Mouse (Mus musculus): Measurements from ENCODE around the gene Mael. TPM values are rescaled to one million over a fixed set of nuclear protein-coding genes. Genes with fewer than 3 reads are reported as not detected.
A peak's percentile ranks its signal among the peaks of the same experiment; 100 is the strongest.

The Mael gene
- polyA plus RNA-seq (2016; fragmentation: Nextera tagmentation; extraction: Ambion mirVana), result not detected in 2 replicates

DNA sequence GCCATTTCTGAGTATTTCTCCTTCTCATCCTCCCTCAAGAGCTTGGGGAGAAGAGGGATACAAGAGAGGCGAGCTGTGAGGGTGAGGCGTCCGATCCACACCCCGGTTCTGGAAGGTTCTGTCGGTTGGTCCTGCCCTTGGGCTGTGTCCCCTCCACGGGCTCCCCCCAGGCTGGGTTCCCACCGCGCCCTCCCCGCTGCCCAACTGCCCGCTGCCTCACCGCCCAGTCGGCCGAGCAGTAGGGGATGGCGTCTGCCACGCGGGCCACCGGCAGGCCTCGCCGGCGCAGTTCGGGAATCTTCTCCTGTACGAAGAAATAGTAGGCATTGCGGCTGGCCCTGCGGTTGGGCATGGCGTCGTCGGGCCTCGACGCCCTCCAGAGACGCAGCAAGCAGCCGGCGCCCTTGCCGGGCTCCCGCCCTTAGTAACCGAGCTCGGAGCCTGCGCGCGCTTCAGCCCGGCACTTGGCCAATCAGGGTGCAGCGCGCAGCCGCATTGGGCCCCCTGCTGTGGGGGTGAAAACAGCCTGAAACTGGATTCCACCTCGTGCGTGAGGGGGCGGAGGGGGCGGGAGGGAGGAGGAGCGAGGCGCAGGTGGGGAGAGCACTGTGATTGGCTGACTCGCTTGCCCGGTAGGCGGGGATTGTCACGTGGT lies at the start of gene Mael:
Mael (minus strand) TSS at position 433 of the 655 bp plus-strand sequence.
- H3K27me3 ChIP-seq, result no peaks in the 10 kb centered on the region
- H3K36me3 ChIP-seq (replicated peaks), result no peaks in the 10 kb centered on the region; the same call in 1 of the 2 replicates
- 86% methylated on average over 53 of the region's 53 CpGs for WGBS
- no peak within 1 kb of the TSS for H3K27ac ChIP-seq
- H3K4me1 ChIP-seq, result 0 out of 2 replicates have a peak, but pooled peaks cover 3% of the 10 kb centered on the region
- no peak within 1 kb of the TSS for H3K4me2 ChIP-seq
- H3K9me3 ChIP-seq, result peaks cover 3% of the 10 kb centered on the region; the same call in 1 of the 2 replicates
- no peak for ATAC-seq (ENCODE audit: low FRiP score)
- no peak within 1 kb of the TSS for H3K9ac ChIP-seq
- H3K4me3 ChIP-seq (replicated peaks), result no peak within 1 kb of the TSS

- Histone ChIP-seq H3K4me1 (peaks cover 64% of the 10 kb centered on the region), H3K27me3 (no peaks in the 10 kb centered on the region), H3K9ac (no peak overlapping the region), H3K4me2 (no peak overlapping the region), H3K27ac (peak overlapping the region; percentile 57), H3K4me3 (replicated peaks) (no peak overlapping the region), H3K36me3 (replicated peaks) (no peaks in the 10 kb centered on the region), H3K9me3 (no peaks in the 10 kb centered on the region)
- no peak for ATAC-seq (ENCODE audit: low FRiP score)
- WGBS, result 51% methylated on average over 9 of the region's 9 CpGs
Measured at GRCm38 (mm10) chr1:166286231-166286630, 47.7 kb upstream of the Mael start.

- no peak for ATAC-seq (ENCODE audit: low FRiP score)
- H3K9ac ChIP-seq, result no peak overlapping the region
- H3K4me1 ChIP-seq, result peaks cover 79% of the 10 kb centered on the region
- no peaks in the 10 kb centered on the region for H3K36me3 ChIP-seq (replicated peaks)
- WGBS, result 51% methylated on average over 8 of the region's 8 CpGs
- H3K27ac ChIP-seq, result peak overlapping the region; percentile 75
- no peak overlapping the region for H3K4me2 ChIP-seq
- H3K9me3 ChIP-seq, result no peaks in the 10 kb centered on the region
- no peaks in the 10 kb centered on the region for H3K27me3 ChIP-seq
- no peak overlapping the region for H3K4me3 ChIP-seq (replicated peaks)
Measured at GRCm38 (mm10) chr1:166284390-166284789, 45.8 kb upstream of the Mael start.

DNA sequence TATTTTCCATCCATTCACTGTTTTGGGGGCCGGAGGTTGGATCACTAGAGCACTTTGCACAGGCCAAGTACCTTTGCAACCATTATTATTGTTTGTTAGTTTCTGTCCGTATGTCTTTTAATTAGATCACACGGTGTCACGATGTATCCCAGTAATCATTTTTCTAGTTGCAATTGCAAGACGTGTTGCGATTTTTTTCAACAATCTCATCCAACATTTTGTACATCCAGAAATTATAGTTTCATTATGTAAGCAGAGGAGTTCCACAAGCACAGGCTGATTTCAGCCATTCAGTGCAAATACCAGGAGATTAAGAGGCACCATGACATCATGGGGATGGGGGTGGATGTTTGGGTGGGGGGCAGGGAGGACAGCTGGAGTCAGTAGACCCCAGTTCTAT lies 44.9 kb upstream of the Mael start:
- no peak overlapping the region for H3K9ac ChIP-seq
- H3K4me2 ChIP-seq, result peak overlapping the region; percentile 47
- H3K36me3 ChIP-seq (replicated peaks), result no peaks in the 10 kb centered on the region
- no peak for ATAC-seq (ENCODE audit: low FRiP score)
- WGBS, result 41% methylated on average over 6 of the region's 6 CpGs
- H3K4me1 ChIP-seq, result peaks cover 88% of the 10 kb centered on the region
- peak overlapping the region; percentile 96 for H3K27ac ChIP-seq
- no peaks in the 10 kb centered on the region for H3K9me3 ChIP-seq
- H3K27me3 ChIP-seq, result no peaks in the 10 kb centered on the region
- no peak overlapping the region for H3K4me3 ChIP-seq (replicated peaks)

GRCm38 (mm10) chr1:166282597-166283210 lies 44.2 kb upstream of the Mael start:
- peak overlapping the region; percentile 19 for H3K4me3 ChIP-seq (replicated peaks)
- ATAC-seq (ENCODE audit: low FRiP score), result peak; percentile 91
- peak overlapping the region; percentile 47 for H3K4me2 ChIP-seq
- H3K36me3 ChIP-seq (replicated peaks), result no peaks in the 10 kb centered on the region
- no peak overlapping the region for H3K9ac ChIP-seq
- H3K27ac ChIP-seq, result peak overlapping the region; percentile 96
- no peaks in the 10 kb centered on the region for H3K9me3 ChIP-seq
- peaks cover 95% of the 10 kb centered on the region for H3K4me1 ChIP-seq
- H3K27me3 ChIP-seq, result no peaks in the 10 kb centered on the region
- under 1% methylated on average over 22 of the region's 22 CpGs for WGBS

- H3K9me3 ChIP-seq, result no peaks in the 10 kb centered on the region
- 15% methylated on average over 3 of the region's 3 CpGs for WGBS
- H3K4me2 ChIP-seq, result peak overlapping the region; percentile 47; the same call in 1 of the 2 replicates
- H3K36me3 ChIP-seq (replicated peaks), result no peaks in the 10 kb centered on the region
- H3K4me1 ChIP-seq, result peaks cover 94% of the 10 kb centered on the region
- H3K27me3 ChIP-seq, result no peaks in the 10 kb centered on the region
- no peak for ATAC-seq (ENCODE audit: low FRiP score)
- H3K9ac ChIP-seq, result no peak overlapping the region
- no peak overlapping the region for H3K4me3 ChIP-seq (replicated peaks)
- H3K27ac ChIP-seq, result peak overlapping the region; percentile 96
Measured at GRCm38 (mm10) chr1:166281836-166282235, 43.3 kb upstream of the Mael start.

DNA sequence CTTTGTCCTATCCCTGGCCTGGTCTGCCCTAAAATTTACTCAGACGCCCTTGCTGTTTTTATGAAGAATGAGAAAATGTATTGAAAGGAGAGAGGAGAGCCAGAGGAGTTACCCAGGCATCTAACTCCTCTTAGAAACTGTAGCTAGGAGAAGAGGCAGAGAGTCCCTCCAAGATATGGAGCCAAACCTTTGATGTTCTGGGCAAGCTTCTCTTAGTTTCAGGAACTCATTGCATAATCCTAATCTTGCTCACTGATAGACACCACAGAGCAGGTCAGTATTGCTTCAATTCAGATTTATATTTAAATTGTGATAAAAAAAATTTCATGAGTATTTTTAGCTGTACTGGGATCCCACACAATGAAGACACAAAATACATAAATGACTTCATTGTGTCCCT lies 42.7 kb upstream of the Mael start:
- H3K27ac ChIP-seq, result peak overlapping the region; percentile 96
- H3K9me3 ChIP-seq, result no peaks in the 10 kb centered on the region
- ATAC-seq (ENCODE audit: low FRiP score), result no peak
- H3K36me3 ChIP-seq (replicated peaks), result no peaks in the 10 kb centered on the region
- peaks cover 88% of the 10 kb centered on the region for H3K4me1 ChIP-seq
- peak overlapping the region; percentile 42; the same call in 1 of the 2 replicates for H3K9ac ChIP-seq
- no peak overlapping the region for H3K4me3 ChIP-seq (replicated peaks)
- no peaks in the 10 kb centered on the region for H3K27me3 ChIP-seq
- WGBS, result 18% methylated on average over 1 of the region's 1 CpGs
- H3K4me2 ChIP-seq, result peak overlapping the region; percentile 47

DNA sequence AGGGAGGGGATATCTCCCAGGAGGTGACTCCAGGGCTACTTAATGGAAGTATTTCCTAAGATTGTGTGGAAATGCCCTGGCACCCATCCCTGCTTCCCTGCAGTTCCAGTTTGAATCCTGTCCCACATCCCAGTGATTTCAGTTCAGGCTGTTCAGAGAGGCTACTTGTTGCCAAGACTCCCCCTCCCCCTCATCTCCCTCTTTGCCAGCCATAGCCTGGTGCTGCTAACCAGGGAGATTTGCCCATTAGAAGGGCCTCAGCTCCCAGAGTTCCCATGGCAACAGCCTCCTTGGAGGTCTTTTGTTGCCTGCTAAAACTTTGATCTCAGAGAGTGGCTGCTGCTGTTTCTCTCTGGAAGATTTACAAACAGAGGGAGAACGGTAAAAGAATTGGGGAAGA lies 42.0 kb upstream of the Mael start:
- no peaks in the 10 kb centered on the region for H3K9me3 ChIP-seq
- H3K9ac ChIP-seq, result 0 out of 2 replicates have a peak overlapping the region, but pooled peaks have one; percentile 42
- peak; percentile 78 for ATAC-seq (ENCODE audit: low FRiP score)
- no peaks in the 10 kb centered on the region for H3K36me3 ChIP-seq (replicated peaks)
- H3K27me3 ChIP-seq, result no peaks in the 10 kb centered on the region
- peak overlapping the region; percentile 40 for H3K4me2 ChIP-seq
- WGBS, result 0% methylated on average over 1 of the region's 1 CpGs
- H3K4me3 ChIP-seq (replicated peaks), result no peak overlapping the region
- H3K27ac ChIP-seq, result peak overlapping the region; percentile 96
- peaks cover 81% of the 10 kb centered on the region for H3K4me1 ChIP-seq

DNA sequence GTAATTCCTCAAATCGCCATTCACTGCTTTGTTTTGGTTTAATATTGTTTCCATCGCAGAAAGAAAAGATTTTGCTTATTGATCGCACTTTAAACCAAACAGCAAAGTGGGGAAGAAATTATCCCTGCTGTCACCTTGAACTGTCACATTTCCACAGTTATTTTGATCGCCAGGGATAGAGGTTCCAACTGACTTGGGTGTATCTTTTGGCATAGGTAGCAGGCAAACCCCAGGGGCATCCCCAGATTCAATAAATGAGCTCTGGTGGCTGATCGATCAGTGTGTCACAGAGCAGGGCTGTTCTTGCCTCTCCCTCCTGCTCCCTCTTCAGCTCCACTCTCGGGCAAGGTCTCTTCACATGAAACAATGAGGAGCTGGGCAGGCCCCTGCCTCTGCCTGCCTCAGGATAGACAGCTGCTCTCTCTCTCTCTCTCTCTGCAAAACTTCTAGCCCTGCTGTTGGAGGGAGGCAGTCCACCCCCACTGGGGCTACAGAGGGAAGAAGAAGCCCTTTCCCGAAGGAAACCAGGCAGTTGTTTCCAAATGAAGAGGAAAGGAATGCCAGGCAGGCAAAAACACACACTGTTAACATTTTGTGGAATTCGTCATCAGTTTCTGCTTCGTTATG lies 41.1 kb upstream of the Mael start:
- Histone ChIP-seq H3K4me3 (replicated peaks) (no peak overlapping the region), H3K36me3 (replicated peaks) (no peaks in the 10 kb centered on the region), H3K9me3 (no peaks in the 10 kb centered on the region), H3K4me1 (peaks cover 73% of the 10 kb centered on the region), H3K9ac (peak overlapping the region; percentile 36; the same call in 1 of the 2 replicates), H3K27me3 (no peaks in the 10 kb centered on the region), H3K4me2 (peak overlapping the region; percentile 40), H3K27ac (peak overlapping the region; percentile 96)
- WGBS, result 15% methylated on average over 9 of the region's 9 CpGs
- ATAC-seq (ENCODE audit: low FRiP score), result peak; percentile 47

DNA sequence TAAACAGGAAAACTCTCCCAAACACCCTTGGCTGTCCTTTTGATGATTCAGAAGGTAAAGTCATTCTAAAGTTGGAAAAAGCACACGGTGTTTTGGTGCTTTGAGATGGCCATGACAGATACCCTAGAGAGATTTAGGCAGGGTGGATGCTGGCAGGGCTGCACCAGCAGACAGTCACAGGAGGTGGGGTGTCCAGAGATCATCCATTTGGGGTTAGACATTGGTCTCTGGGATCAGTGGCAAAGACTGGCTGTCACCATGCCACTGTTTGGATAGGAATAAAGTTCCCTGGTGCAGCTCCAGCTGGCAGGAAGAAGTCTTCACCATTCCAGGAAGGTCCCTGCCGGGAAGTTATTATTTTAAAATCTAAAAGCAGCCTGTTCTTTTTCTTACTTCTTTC lies 40.2 kb upstream of the Mael start:
- Histone ChIP-seq H3K9ac (no peak overlapping the region; the same call in 1 of the 2 replicates), H3K4me3 (replicated peaks) (no peak overlapping the region), H3K36me3 (replicated peaks) (no peaks in the 10 kb centered on the region), H3K27me3 (no peaks in the 10 kb centered on the region), H3K9me3 (no peaks in the 10 kb centered on the region), H3K4me1 (peaks cover 65% of the 10 kb centered on the region), H3K4me2 (no peak overlapping the region), H3K27ac (peak overlapping the region; percentile 96)
- ATAC-seq (ENCODE audit: low FRiP score), result no peak
- WGBS, result 15% methylated on average over 2 of the region's 2 CpGs

GRCm38 (mm10) chr1:166268218-166268617 lies 29.7 kb upstream of the Mael start:
- Histone ChIP-seq H3K9me3 (no peaks in the 10 kb centered on the region), H3K27me3 (no peaks in the 10 kb centered on the region), H3K4me2 (no peak overlapping the region), H3K27ac (no peak overlapping the region), H3K36me3 (replicated peaks) (peaks cover 35% of the 10 kb centered on the region), H3K4me3 (replicated peaks) (no peak overlapping the region), H3K4me1 (peaks cover 6% of the 10 kb centered on the region; the same call in 1 of the 2 replicates), H3K9ac (no peak overlapping the region)
- WGBS, result 94% methylated on average over 5 of the region's 5 CpGs
- ATAC-seq (ENCODE audit: low FRiP score), result no peak

DNA sequence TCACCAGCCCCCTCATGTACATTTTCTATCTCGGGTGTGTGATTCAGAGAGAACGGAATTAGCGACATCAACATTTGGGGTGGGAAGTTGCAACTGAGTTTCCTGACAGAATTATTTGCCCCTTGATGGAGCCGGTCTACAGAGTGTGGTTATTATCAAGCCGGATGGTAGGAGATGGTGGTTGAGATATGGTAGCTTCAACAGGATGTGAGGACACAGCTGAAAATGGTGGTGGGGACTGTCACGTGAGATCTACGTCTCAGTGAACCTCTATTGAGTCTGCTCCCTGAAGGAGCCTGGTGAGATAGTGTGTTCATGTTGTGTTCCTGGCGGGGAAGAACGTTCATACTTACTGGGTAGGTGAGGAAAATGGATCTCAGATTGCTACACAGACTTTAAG lies 28.4 kb upstream of the Mael start:
- Histone ChIP-seq H3K9ac (no peak overlapping the region), H3K27me3 (no peaks in the 10 kb centered on the region), H3K4me2 (no peak overlapping the region), H3K4me3 (replicated peaks) (no peak overlapping the region), H3K9me3 (no peaks in the 10 kb centered on the region), H3K4me1 (peaks cover 6% of the 10 kb centered on the region; the same call in 1 of the 2 replicates), H3K27ac (no peak overlapping the region), H3K36me3 (replicated peaks) (peaks cover 22% of the 10 kb centered on the region)
- no peak for ATAC-seq (ENCODE audit: low FRiP score)
- WGBS, result 97% methylated on average over 9 of the region's 9 CpGs
